Mouse (Mus musculus): ENCODE measurements around the gene 1700018B08Rik.

Gene 1700018B08Rik

DNA sequence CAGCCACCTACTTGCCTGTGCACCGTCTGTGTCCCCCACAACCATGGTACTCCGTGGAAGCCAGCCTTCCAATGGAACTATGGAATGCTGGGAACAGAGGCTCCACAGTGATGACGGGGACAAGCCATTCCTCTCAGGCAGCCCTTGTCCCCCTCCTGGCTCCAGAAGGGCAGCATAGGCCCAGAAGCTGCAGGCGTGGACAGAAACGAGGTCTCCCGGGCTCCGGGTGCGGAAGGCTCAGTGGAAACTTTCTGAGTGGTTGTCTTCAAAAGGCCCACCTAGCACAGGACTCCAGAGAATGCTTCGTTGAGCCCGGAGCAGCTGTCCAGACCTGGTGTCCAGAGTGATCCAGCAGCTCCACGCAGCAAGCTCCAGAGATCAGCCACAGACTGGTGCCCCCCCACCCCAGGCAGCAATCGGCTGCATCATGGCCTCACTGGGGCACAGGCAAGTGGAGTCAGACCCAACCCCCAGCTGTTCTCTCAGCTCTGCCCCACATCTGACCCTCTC, at the start of gene 1700018B08Rik:
Gene 1700018B08Rik (minus strand): TSS at position 45 of the 510 bp plus-strand sequence.
- DNase-seq (ENCODE audit: low read depth in 1 of 2, low spot score in 2 of 2) = no peak

DNA sequence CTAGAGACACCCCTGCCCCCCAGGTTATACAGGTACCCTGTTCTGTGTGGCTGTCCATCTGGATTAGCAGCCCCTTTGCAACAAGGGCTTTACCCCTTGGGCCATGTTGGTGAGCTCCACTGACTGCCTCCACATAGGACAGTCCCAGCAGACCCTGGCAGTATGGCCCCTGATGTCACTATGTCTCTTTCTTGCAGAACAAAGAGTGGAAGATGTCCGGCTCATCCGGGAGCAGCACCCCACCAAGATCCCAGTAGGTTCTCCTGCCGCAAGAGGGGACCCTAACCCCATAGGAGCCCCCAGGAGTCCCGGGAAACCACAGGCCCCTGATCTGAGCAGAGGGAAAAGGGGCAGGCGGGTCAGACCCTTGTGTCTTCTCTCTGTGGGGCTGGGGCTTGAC, 49.2 kb upstream of the 1700018B08Rik start:
- DNase-seq (ENCODE audit: low read depth in 1 of 2, low spot score in 2 of 2) = no peak

DNA sequence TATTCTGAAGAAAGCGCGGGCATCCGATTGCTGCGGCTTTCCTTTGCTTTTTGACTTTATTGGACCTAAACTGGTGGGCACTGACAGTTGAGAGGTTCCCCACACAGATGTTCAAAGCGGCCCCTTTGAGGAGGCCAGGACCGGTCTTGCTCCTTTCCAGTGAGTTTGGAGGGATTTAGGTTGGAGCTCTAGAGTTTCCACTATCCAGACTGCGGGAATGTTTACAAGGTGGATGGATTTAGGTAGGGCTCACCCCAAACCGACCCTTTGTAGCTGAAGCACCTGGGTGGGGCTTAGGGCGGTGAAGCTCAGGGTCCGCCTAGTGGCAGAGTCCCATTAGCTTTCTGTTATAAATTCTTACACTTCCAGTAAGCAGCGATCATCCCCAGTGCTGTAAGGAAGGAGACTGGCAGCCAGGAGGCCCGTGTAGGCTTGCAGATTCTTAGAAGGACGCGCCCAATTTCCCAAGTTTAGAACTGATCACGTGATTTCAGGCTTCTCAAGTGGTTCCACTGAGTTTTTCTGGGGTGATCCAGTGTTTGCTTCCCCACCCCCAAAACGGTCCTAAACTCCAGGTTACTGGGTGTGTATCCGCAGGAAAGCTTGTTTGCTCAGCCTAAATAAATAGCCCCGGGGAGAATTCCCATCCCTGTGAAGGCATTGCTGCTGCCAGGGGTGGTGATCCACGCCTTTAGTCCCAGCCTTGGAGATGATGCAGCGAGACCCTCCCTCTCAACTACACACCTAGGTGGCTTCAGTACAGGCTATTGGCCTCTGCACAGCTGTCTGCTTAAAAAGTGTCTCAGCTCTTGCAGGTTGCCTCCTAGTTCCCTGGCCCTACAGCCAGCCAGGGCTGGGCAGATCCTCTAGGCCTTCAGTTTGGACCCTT, 47.3 kb upstream of the 1700018B08Rik start:
- no peak for DNase-seq (ENCODE audit: low read depth in 1 of 2, low spot score in 2 of 2)

GRCm38 (mm10) chr8:121590203-121591177, 46.4 kb upstream of the 1700018B08Rik start, which contains the start of gene Map1lc3b:
Gene Map1lc3b (plus strand): TSS chr8:121590361.
- peak; percentile 87 to 97 for DNase-seq (ENCODE audit: low read depth in 1 of 2, low spot score in 2 of 2)

DNA sequence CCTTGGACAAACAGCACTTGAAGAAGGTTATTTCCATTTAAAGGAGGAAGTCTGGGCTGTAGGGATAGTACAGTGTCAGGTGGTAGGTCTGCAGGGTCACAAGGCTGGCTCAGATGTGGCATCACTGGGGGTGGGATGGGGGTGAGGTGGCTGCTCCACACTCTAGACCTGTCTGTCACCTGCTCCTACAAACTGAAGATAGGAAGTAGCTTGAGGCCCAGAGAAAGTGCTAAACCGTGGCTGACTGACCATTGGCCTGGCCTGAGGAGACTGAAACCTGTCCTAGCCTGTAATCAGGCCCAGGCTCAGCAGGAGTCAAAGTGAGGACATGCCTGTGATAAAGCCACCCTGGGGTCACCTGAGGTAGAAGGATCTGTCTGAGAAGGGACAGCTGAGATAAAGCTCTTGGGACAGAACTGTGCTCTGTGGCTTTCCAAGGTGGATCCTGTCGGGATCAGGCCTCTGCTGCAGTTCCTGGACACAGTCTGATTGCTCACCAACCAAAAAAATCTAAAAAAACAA, 45.1 kb upstream of the 1700018B08Rik start:
- DNase-seq (ENCODE audit: low read depth in 1 of 2, low spot score in 2 of 2) = no peak

DNA sequence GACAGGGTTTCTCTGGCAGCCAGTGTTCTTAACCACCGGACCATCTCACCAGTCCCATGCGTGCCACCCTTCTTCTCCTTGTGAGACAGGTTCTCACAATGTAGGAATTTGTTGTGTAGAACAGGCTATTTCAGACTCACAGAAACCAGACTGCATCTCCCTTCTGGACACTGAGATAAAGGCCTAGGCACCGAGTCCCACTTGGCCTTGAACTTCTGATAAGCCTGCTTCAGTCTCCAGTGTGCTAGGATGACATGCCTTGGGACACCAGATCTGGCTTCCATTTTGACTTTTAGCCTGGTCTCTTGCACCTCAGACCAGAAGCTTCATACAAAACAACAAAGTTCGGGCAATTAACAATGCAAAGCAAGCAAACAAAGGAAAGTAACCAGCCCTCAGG, 44.6 kb upstream of the 1700018B08Rik start:
- no peak for DNase-seq (ENCODE audit: low read depth in 1 of 2, low spot score in 2 of 2)

- peak; percentile 96 to 99 for DNase-seq (ENCODE audit: low read depth in 1 of 2, low spot score in 2 of 2)
Measured at GRCm38 (mm10) chr8:121585159-121585825, 41.2 kb upstream of the 1700018B08Rik start.

DNA sequence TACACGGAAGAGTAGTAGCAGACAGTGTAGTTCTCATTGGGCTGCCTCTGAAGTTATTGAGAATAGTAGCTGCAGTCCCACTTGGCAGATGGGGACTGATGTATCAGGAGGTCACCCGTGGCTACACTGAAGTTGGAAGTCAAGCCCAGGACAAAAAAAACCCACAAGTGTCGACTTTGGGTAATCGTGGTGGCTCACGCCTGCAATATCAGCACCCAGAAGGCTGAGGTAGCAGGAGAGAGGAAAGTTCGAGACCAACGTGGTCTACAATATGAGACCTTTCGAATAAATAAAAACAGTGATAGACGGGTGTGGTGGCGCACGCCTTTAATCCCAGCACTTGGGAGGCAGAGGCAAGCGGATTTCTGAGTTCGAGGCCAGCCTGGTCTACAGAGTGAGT, 40.6 kb upstream of the 1700018B08Rik start:
- no peak for DNase-seq (ENCODE audit: low read depth in 1 of 2, low spot score in 2 of 2)

DNA sequence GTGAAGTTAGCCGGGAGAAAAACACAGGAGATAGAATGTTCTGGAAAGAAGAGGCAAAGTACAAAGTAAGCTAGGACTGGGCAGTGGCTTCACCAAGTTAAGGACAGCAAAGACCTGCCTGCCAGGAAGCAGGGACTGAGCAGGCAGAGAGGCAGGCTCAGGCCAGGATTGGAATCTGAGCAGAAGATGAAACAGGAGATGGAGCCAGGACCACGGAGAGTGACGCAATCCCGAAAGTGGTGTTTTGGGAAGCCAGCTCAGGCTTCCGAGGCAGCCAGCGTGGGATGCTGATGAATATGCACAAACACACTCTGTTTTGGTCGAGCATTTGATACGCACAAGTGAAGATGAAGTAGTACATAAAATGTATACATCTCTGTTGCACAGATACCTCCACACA, 39.5 kb upstream of the 1700018B08Rik start:
- no peak for DNase-seq (ENCODE audit: low read depth in 1 of 2, low spot score in 2 of 2)

GRCm38 (mm10) chr8:121580465-121580864, 36.3 kb upstream of the 1700018B08Rik start:
- DNase-seq (ENCODE audit: low read depth in 1 of 2, low spot score in 2 of 2) = no peak

- DNase-seq (ENCODE audit: low read depth in 1 of 2, low spot score in 2 of 2) = peak; percentile 57 to 73
Measured at GRCm38 (mm10) chr8:121578676-121579451, 34.7 kb upstream of the 1700018B08Rik start, which contains the start of gene Fbxo31. Gene Fbxo31 (minus strand): TSS chr8:121578806.

DNA sequence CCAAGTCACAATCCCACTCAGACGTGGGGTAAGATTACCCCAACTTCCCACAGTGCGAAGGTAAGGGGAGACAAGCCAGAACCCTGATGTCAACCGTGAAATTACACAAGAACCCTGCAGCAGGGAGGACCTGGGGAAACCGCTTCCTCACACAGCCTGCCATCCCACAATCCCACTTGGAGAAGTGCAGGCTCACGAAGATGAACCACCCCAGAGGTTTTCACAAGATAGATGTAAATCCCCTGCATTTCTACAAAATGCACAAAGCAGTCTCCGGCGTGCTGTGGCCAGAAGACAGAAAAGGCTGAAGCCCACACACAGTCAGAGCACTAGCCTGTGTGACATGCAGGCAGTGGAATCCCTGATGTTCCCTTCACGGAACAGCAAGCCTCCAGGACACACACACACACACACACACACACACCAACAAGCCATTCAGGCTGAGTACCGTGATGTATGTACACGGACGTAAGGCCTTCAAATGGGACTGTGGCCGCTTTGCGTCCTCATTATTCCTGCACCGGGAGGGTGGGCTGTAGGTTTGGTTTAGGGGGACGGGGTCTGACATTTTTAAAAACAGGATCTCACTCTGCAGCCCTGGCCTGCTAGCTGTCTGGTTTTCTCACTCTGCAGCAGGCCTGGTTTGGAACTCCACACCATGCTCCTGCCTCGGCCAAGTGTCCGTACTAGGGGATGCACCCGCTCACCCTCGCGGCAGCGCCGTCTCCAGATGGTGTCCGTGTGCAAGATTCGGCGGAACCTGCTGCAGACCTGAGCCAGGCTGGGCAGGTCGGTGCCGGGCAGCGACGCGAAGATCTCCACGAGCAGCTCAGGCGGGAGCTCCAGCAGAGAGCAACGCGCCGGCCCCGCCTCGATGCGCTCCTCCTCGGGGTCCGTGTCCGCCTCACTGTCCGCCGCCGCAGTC, 33.9 kb upstream of the 1700018B08Rik start:
- no peak for DNase-seq (ENCODE audit: low read depth in 1 of 2, low spot score in 2 of 2)

- no peak for DNase-seq (ENCODE audit: low read depth in 1 of 2, low spot score in 2 of 2)
Measured at GRCm38 (mm10) chr8:121575661-121576060, 31.5 kb upstream of the 1700018B08Rik start.

- DNase-seq (ENCODE audit: low read depth in 1 of 2, low spot score in 2 of 2) = peak; percentile 29 to 44
Measured at GRCm38 (mm10) chr8:121573275-121573674, 29.2 kb upstream of the 1700018B08Rik start.

GRCm38 (mm10) chr8:121572121-121572520, 28.0 kb upstream of the 1700018B08Rik start:
- DNase-seq (ENCODE audit: low read depth in 1 of 2, low spot score in 2 of 2) = no peak

- DNase-seq (ENCODE audit: low read depth in 1 of 2, low spot score in 2 of 2) = no peak
Measured at GRCm38 (mm10) chr8:121570801-121571200, 26.7 kb upstream of the 1700018B08Rik start.

DNA sequence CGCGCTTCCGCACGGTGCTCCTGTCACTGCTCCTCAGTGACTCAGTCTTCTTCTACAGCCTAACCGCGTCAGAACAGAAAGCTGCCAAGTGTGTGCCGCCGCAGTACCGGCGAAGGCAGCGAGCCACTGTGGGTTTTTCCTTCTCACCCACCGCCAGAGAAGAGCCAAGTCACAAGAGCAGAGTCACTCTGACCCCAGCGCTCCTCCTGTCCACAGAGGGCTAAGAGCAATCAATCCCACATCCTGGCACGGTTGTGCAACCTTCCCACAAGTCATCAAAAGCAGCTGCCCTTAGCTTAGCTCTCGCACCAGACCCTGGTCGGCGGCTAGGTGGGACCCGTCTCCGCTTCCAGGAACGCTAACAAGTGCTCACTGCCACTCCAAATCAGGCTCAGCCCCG, 26.2 kb upstream of the 1700018B08Rik start:
- DNase-seq (ENCODE audit: low read depth in 1 of 2, low spot score in 2 of 2) = peak; percentile 39 to 74

DNA sequence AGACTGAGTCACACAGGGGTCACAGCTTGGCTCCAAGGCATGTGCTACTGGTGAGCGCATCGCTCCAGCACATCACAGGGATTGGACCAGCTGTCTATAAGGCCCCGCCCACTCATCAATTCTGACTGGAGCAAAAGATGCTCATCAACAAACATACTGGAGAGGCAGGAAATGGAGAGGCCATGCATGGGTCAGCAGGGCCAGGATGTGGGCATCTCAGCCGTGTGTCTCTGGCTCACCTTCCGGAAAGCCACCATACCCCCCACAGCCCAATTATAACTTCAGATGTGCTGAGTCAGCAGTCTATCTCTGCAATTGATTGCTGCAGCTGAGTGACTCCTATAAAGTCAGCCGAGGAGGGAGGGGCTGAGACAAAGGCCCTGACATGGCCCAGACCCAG, 24.2 kb upstream of the 1700018B08Rik start:
- DNase-seq (ENCODE audit: low read depth in 1 of 2, low spot score in 2 of 2) = no peak

DNA sequence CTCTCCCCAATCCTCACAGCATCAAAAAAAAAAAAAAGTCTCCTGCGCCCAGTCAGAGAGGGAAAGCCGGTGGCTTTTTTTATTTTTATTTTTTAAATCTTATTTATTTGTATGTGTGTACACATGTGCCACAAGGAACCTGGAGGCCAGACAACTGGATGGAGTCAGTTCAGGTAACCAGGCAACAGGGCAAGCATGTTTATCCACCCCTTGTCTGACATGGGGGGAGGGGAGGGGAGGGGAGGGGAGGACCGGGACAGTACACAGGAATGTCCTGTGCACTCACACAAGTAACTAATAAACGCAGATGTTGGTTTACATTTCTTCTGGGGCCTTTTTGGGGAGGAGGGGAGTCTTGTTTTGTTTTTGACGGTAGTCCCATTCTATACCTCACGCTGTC, 19.6 kb upstream of the 1700018B08Rik start:
- DNase-seq (ENCODE audit: low read depth in 1 of 2, low spot score in 2 of 2) = no peak

Measured in monocyte, adult 2 months (primary cell).